Mouse (Mus musculus): ENCODE results near the gene Rab8b. TPM values are rescaled to one million over a fixed set of nuclear protein-coding genes. Genes with fewer than 3 reads are reported as not detected.
"Not testable (repeated sequence)": the region's sequence is repeated elsewhere in the genome, so short reads cannot be mapped to it uniquely, and the experiment has no call there.

The Rab8b gene
- total and polyA plus RNA-seq, 2 experiments from 2014 or later = 25.9 to 27.1 TPM

GRCm38 (mm10) chr9:66881858-66882257, 37.6 kb downstream of the Rab8b start:
- no peak for DNase-seq (ENCODE audit: low spot score)
- ATAC-seq = no peak
- Histone ChIP-seq H3K36me3 (ENCODE audit: insufficient read depth, low read length) (no peaks in the 10 kb centered on the region), H3K4me3 (ENCODE audit: low read length) (no peak overlapping the region), H3K27ac (no peak overlapping the region), H3K9me3 (ENCODE audit: low read length) (no peaks in the 10 kb centered on the region), H3K9ac (replicated peaks; ENCODE audit: low read length) (no peak overlapping the region), H3K4me1 (ENCODE audit: insufficient read depth, low read length) (0 out of 2 replicates have a peak, but pooled peaks cover 4% of the 10 kb centered on the region), H3K27me3 (ENCODE audit: insufficient read depth, low read length) (no peaks in the 10 kb centered on the region), H3K4me2 (ENCODE audit: low read depth, low read length) (no peak overlapping the region)
- no peak for TF ChIP-seq CTCF (IDR thresholded peaks at IDR 0.05; ENCODE audit: low read depth)
- WGBS = 78% methylated on average over 3 of the region's 3 CpGs

DNA sequence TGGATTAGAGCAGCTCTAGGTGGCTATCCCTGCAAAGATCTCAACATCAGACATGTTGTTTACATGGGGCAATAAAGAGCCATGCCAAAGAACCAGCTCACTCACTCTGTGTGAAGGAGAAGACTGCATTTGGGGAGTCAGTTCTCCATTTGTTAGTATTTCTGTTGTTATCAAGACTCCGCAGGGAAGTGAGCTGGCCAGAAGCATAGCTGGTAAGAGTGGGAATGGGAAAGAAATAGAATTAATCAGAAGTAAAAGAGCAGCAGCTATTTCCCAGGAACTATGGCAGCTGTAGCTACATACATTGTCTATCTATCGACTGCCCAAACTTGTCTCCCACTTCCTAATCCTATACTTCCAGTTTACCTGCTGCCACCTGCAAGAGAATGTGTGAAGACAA, 38.7 kb downstream of the Rab8b start:
- ATAC-seq (no peak), DNase-seq (ENCODE audit: low spot score) (no peak)
- no peak for TF ChIP-seq CTCF (IDR thresholded peaks at IDR 0.05; ENCODE audit: low read depth)
- Histone ChIP-seq H3K4me3 (ENCODE audit: low read length) (no peak overlapping the region), H3K27ac (no peak overlapping the region), H3K36me3 (ENCODE audit: insufficient read depth, low read length) (no peaks in the 10 kb centered on the region), H3K9ac (replicated peaks; ENCODE audit: low read length) (no peak overlapping the region), H3K4me2 (ENCODE audit: low read depth, low read length) (no peak overlapping the region), H3K4me1 (ENCODE audit: insufficient read depth, low read length) (no peaks in the 10 kb centered on the region), H3K27me3 (ENCODE audit: insufficient read depth, low read length) (no peaks in the 10 kb centered on the region), H3K9me3 (ENCODE audit: low read length) (no peaks in the 10 kb centered on the region)
- 84% methylated on average over 2 of the region's 2 CpGs for WGBS

- WGBS = 68% methylated on average over 6 of the region's 6 CpGs
- Histone ChIP-seq H3K36me3 (ENCODE audit: insufficient read depth, low read length) (no peaks in the 10 kb centered on the region), H3K4me1 (ENCODE audit: insufficient read depth, low read length) (no peaks in the 10 kb centered on the region), H3K9ac (replicated peaks; ENCODE audit: low read length) (no peak overlapping the region), H3K4me3 (ENCODE audit: low read length) (no peak overlapping the region), H3K27me3 (ENCODE audit: insufficient read depth, low read length) (no peaks in the 10 kb centered on the region), H3K9me3 (ENCODE audit: low read length) (no peaks in the 10 kb centered on the region), H3K4me2 (ENCODE audit: low read depth, low read length) (no peak overlapping the region), H3K27ac (no peak overlapping the region)
- DNase-seq (ENCODE audit: low spot score) (no peak), ATAC-seq (no peak)
- no peak for TF ChIP-seq CTCF (IDR thresholded peaks at IDR 0.05; ENCODE audit: low read depth)
These were observed 40.0 kb downstream of the Rab8b start for GRCm38 (mm10) chr9:66879486-66879885.

GRCm38 (mm10) chr9:66878899-66879298, 40.6 kb downstream of the Rab8b start:
- Histone ChIP-seq H3K4me2 (ENCODE audit: low read depth, low read length) (no peak overlapping the region), H3K27me3 (ENCODE audit: insufficient read depth, low read length) (no peaks in the 10 kb centered on the region), H3K27ac (no peak overlapping the region), H3K36me3 (ENCODE audit: insufficient read depth, low read length) (no peaks in the 10 kb centered on the region), H3K9ac (replicated peaks; ENCODE audit: low read length) (no peak overlapping the region), H3K9me3 (ENCODE audit: low read length) (no peaks in the 10 kb centered on the region), H3K4me3 (ENCODE audit: low read length) (no peak overlapping the region), H3K4me1 (ENCODE audit: insufficient read depth, low read length) (no peaks in the 10 kb centered on the region)
- DNase-seq (ENCODE audit: low spot score) (no peak), ATAC-seq (no peak)
- 94% methylated on average over 3 of the region's 3 CpGs for WGBS
- no peak for TF ChIP-seq CTCF (IDR thresholded peaks at IDR 0.05; ENCODE audit: low read depth)

- 64% methylated on average over 5 of the region's 5 CpGs for WGBS
- no peak for TF ChIP-seq CTCF (IDR thresholded peaks at IDR 0.05; ENCODE audit: low read depth)
- H3K27me3 ChIP-seq (ENCODE audit: insufficient read depth, low read length) = no peaks in the 10 kb centered on the region
These were observed 42.9 kb downstream of the Rab8b start for GRCm38 (mm10) chr9:66876577-66876976.

GRCm38 (mm10) chr9:66874297-66874696, 45.2 kb downstream of the Rab8b start:
- no peak overlapping the region for H3K4me2 ChIP-seq (ENCODE audit: low read depth, low read length)
- H3K4me3 ChIP-seq (ENCODE audit: low read length) = no peak overlapping the region
- WGBS = 98% methylated on average over 5 of the region's 5 CpGs
- no peak for DNase-seq (ENCODE audit: low spot score)
- ATAC-seq = no peak
- TF ChIP-seq CTCF (IDR thresholded peaks at IDR 0.05; ENCODE audit: low read depth) = no peak
- no peaks in the 10 kb centered on the region for H3K4me1 ChIP-seq (ENCODE audit: insufficient read depth, low read length)
- H3K27me3 ChIP-seq (ENCODE audit: insufficient read depth, low read length) = no peaks in the 10 kb centered on the region
- H3K27ac ChIP-seq = no peak overlapping the region
- no peak overlapping the region for H3K9ac ChIP-seq (replicated peaks; ENCODE audit: low read length)
- H3K9me3 ChIP-seq (ENCODE audit: low read length) = no peaks in the 10 kb centered on the region
- no peaks in the 10 kb centered on the region for H3K36me3 ChIP-seq (ENCODE audit: insufficient read depth, low read length)

More at GRCm38 (mm10) chr9:66876577-66876976, 42.9 kb downstream of the Rab8b start:
- H3K9ac ChIP-seq (replicated peaks; ENCODE audit: low read length) = no peak overlapping the region
- H3K4me2 ChIP-seq (ENCODE audit: low read depth, low read length) = no peak overlapping the region
- ATAC-seq = no peak
- H3K36me3 ChIP-seq (ENCODE audit: insufficient read depth, low read length) = no peaks in the 10 kb centered on the region
- no peak overlapping the region for H3K27ac ChIP-seq
- H3K4me1 ChIP-seq (ENCODE audit: insufficient read depth, low read length) = no peaks in the 10 kb centered on the region
- no peak for DNase-seq (ENCODE audit: low spot score)
- H3K4me3 ChIP-seq (ENCODE audit: low read length) = no peak overlapping the region
- H3K9me3 ChIP-seq (ENCODE audit: low read length) = no peaks in the 10 kb centered on the region

DNA sequence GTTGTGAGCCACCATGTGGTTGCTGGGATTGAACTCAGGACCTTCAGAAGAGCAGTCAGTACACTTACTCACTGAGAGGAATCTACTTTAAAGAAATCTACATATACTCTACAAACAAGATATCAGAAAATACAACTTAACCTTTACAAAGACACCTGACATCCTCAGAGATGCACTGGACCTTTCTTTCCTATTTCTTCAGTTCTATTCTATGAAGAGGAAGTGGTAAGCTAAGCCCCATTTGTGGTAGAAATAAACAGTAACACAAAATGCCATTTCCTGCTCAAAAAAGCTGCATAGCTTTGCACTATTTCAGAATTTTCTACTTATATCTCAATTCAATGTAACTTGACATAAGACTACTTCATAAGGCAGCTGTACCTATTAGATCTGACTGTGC, 46.0 kb downstream of the Rab8b start:
- ATAC-seq (no peak), DNase-seq (ENCODE audit: low spot score) (no peak)
- TF ChIP-seq CTCF (IDR thresholded peaks at IDR 0.05; ENCODE audit: low read depth) = no peak
- Histone ChIP-seq H3K9me3 (ENCODE audit: low read length) (no peaks in the 10 kb centered on the region), H3K4me1 (ENCODE audit: insufficient read depth, low read length) (no peaks in the 10 kb centered on the region), H3K27ac (no peak overlapping the region), H3K4me2 (ENCODE audit: low read depth, low read length) (no peak overlapping the region), H3K27me3 (ENCODE audit: insufficient read depth, low read length) (no peaks in the 10 kb centered on the region), H3K9ac (replicated peaks; ENCODE audit: low read length) (no peak overlapping the region), H3K4me3 (ENCODE audit: low read length) (no peak overlapping the region), H3K36me3 (ENCODE audit: insufficient read depth, low read length) (no peaks in the 10 kb centered on the region)

- H3K9ac ChIP-seq (replicated peaks; ENCODE audit: low read length); ATAC-seq; H3K4me3 ChIP-seq (ENCODE audit: low read length); H3K27me3 ChIP-seq (ENCODE audit: insufficient read depth, low read length); DNase-seq (ENCODE audit: low spot score); H3K9me3 ChIP-seq (ENCODE audit: low read length); H3K36me3 ChIP-seq (ENCODE audit: insufficient read depth, low read length); H3K27ac ChIP-seq; H3K4me2 ChIP-seq (ENCODE audit: low read depth, low read length); H3K4me1 ChIP-seq (ENCODE audit: insufficient read depth, low read length): not testable (repeated sequence)
- WGBS = 85% methylated on average over 2 of the region's 2 CpGs
These were observed 46.5 kb downstream of the Rab8b start for GRCm38 (mm10) chr9:66873009-66873408.

Measured in hindbrain, postnatal 0 days (tissue).